Mouse (Mus musculus) CH12.LX (cell line): ENCODE results near the gene 4931406P16Rik. TPM values are rescaled to one million over a fixed set of nuclear protein-coding genes. Genes with fewer than 3 reads are reported as not detected.

Source experiments
- DNase-seq: peaks from one replicate; pipeline ENCODE4 v3.0.0-alpha.2; 2013; ENCODE audit errors: extremely low read depth
- H3K27ac ChIP-seq: 2 replicates; pipeline ENCODE4 v1.5.1; 2012; ENCODE audit warnings: low read depth, mild to moderate bottlenecking, control low read depth, moderate library complexity; ENCODE audit not compliant: insufficient read depth
- H3K27me3 ChIP-seq: replicated peaks from 2 replicates; pipeline ENCODE3; 2012; ENCODE audit warnings: inconsistent platforms
- H3K36me3 ChIP-seq, 2 experiments: replicated peaks in 1 of 2; 2 replicates each; pipeline versions ENCODE3 to v1.6.1; 2012; ENCODE audit warnings: inconsistent platforms in 1 of 2, low read length in 1 of 2, mild to moderate bottlenecking in 1 of 2, mixed read lengths in 1 of 2, moderate library complexity in 1 of 2; ENCODE audit not compliant: control insufficient read depth in 1 of 2, insufficient read depth in 1 of 2
- H3K4me1 ChIP-seq, 2 experiments: 2 replicates each; pipeline ENCODE4 v1.6.1; 2012; ENCODE audit warnings: inconsistent platforms in 1 of 2, moderate library complexity in 1 of 2; ENCODE audit not compliant: insufficient read depth in 2 of 2, control insufficient read depth in 1 of 2
- H3K4me2 ChIP-seq: 2 replicates; pipeline ENCODE4 v1.6.1; 2012; ENCODE audit warnings: low read depth, mild to moderate bottlenecking, control low read depth; ENCODE audit not compliant: poor library complexity, insufficient read depth, severe bottlenecking
- H3K4me3 ChIP-seq, 3 experiments: fragments of 150-350 bp in 1 of 3; sonication (generic) in 1 of 3; replicated peaks in 1 of 3; 2 replicates each; pipeline versions ENCODE3 to v1.5.1; 2011 to 2012; ENCODE audit warnings: low read depth in 2 of 3, low read length in 2 of 3, mild to moderate bottlenecking in 2 of 3, moderate library complexity in 2 of 3, control low read depth in 1 of 3, improper control_type of control experiment in 1 of 3, inconsistent platforms in 1 of 3, mixed read lengths in 1 of 3; ENCODE audit not compliant: poor library complexity in 1 of 3
- H3K79me2 ChIP-seq: replicated peaks from 2 replicates; pipeline ENCODE4 v1.6.1; 2012; ENCODE audit warnings: mild to moderate bottlenecking, moderate library complexity; ENCODE audit not compliant: control insufficient read depth, poor library complexity, insufficient read depth, severe bottlenecking; ENCODE audit errors: extremely low read depth
- H3K9ac ChIP-seq: 2 replicates; pipeline ENCODE4 v1.6.1; 2012; ENCODE audit warnings: low read depth, mild to moderate bottlenecking, control low read depth, moderate library complexity; ENCODE audit not compliant: insufficient read depth
- H3K9me3 ChIP-seq: replicated peaks from 2 replicates; pipeline ENCODE3; 2012; ENCODE audit warnings: low read length, inconsistent platforms, mixed read lengths
- CHD1 ChIP-seq: IDR thresholded peaks from 2 replicates; pipeline ENCODE4 v1.6.1; 2012; ENCODE audit warnings: low read depth, low read length, improper control_type of control experiment, inconsistent platforms
- CHD2 ChIP-seq: IDR thresholded peaks from 2 replicates; pipeline ENCODE4 v1.6.1; 2011; ENCODE audit warnings: low read length, improper control_type of control experiment
- CTCF ChIP-seq, 2 experiments: IDR thresholded peaks in 1 of 2; conservative IDR thresholded peaks in 1 of 2; 2 replicates each; pipeline ENCODE4 v1.5.1; 2011 to 2012; ENCODE audit warnings: low read depth in 2 of 2, low read length in 2 of 2, improper control_type of control experiment in 1 of 2, inconsistent platforms in 1 of 2, mild to moderate bottlenecking in 1 of 2, moderate library complexity in 1 of 2
- E2F4 ChIP-seq: IDR thresholded peaks from 2 replicates; pipeline ENCODE4 v1.6.1; 2011; ENCODE audit warnings: low read depth, low read length, improper control_type of control experiment; ENCODE audit not compliant: insufficient replicate concordance
- EP300 ChIP-seq: IDR thresholded peaks from 2 replicates; pipeline ENCODE4 v1.6.1; 2011; ENCODE audit warnings: low read length, improper control_type of control experiment
- ETS1 ChIP-seq: conservative IDR thresholded peaks from 2 replicates; pipeline ENCODE4 v1.6.1; 2012; ENCODE audit warnings: low read depth, mild to moderate bottlenecking, inconsistent platforms, low read length, improper control_type of control experiment, moderate library complexity
- HCFC1 ChIP-seq: IDR thresholded peaks from 2 replicates; pipeline ENCODE4 v1.6.1; 2012; ENCODE audit warnings: low read depth, mild to moderate bottlenecking, inconsistent platforms, low read length, improper control_type of control experiment
- IRF4 ChIP-seq: IDR thresholded peaks from 2 replicates; pipeline ENCODE4 v1.6.1; 2014; ENCODE audit warnings: low read depth, mild to moderate bottlenecking, inconsistent platforms, low read length, improper control_type of control experiment
- KAT2A ChIP-seq: IDR thresholded peaks from 2 replicates; pipeline ENCODE4 v1.6.1; 2012; ENCODE audit warnings: low read length, improper control_type of control experiment, inconsistent platforms; ENCODE audit not compliant: insufficient replicate concordance
- MAFK ChIP-seq: IDR thresholded peaks from 2 replicates; pipeline ENCODE4 v1.6.1; 2011; ENCODE audit warnings: low read length, improper control_type of control experiment; ENCODE audit not compliant: insufficient replicate concordance
- MAZ ChIP-seq: IDR thresholded peaks from 2 replicates; pipeline ENCODE4 v1.6.1; 2012; ENCODE audit warnings: low read depth, mild to moderate bottlenecking, inconsistent platforms, low read length, improper control_type of control experiment, moderate library complexity
- MEF2A ChIP-seq: IDR thresholded peaks from 2 replicates; pipeline ENCODE4 v1.6.1; 2014; ENCODE audit warnings: low read depth, mild to moderate bottlenecking, inconsistent platforms, low read length, improper control_type of control experiment, borderline replicate concordance
- NELFE ChIP-seq: IDR thresholded peaks from 2 replicates; pipeline ENCODE4 v1.6.1; 2011; ENCODE audit warnings: low read depth, low read length, improper control_type of control experiment
- NRF1 ChIP-seq: IDR thresholded peaks from 2 replicates; pipeline ENCODE4 v1.6.1; 2014; ENCODE audit warnings: low read depth, mild to moderate bottlenecking, inconsistent platforms, low read length, improper control_type of control experiment, moderate library complexity
- PAX5 ChIP-seq: IDR thresholded peaks from 2 replicates; pipeline ENCODE4 v1.6.1; 2012; ENCODE audit warnings: low read length, inconsistent platforms, mixed read lengths
- POLR2A ChIP-seq: IDR thresholded peaks from 2 replicates; pipeline ENCODE4 v1.6.1; 2011; ENCODE audit warnings: low read depth, mild to moderate bottlenecking, improper control_type of control experiment, low read length
- POLR2AphosphoS2 ChIP-seq: IDR thresholded peaks from 2 replicates; pipeline ENCODE4 v1.6.1; 2011; ENCODE audit warnings: low read depth, low read length, improper control_type of control experiment
- RAD21 ChIP-seq: IDR thresholded peaks from 2 replicates; pipeline ENCODE4 v1.6.1; 2011; ENCODE audit warnings: low read depth, mild to moderate bottlenecking, low read length, improper control_type of control experiment, moderate library complexity
- RCOR1 ChIP-seq: conservative IDR thresholded peaks from 2 replicates; pipeline ENCODE4 v1.6.1; 2012; ENCODE audit warnings: low read depth, mild to moderate bottlenecking, inconsistent platforms, low read length, improper control_type of control experiment
- SMC3 ChIP-seq: IDR thresholded peaks from 2 replicates; pipeline ENCODE4 v1.6.1; 2011; ENCODE audit warnings: low read depth, low read length, improper control_type of control experiment
- TBP ChIP-seq: conservative IDR thresholded peaks from 2 replicates; pipeline ENCODE4 v1.6.1; 2011; ENCODE audit warnings: low read depth, low read length, improper control_type of control experiment
- TCF12 ChIP-seq: IDR thresholded peaks from 2 replicates; pipeline ENCODE4 v1.6.1; 2014; ENCODE audit warnings: low read depth, mild to moderate bottlenecking, inconsistent platforms, low read length, improper control_type of control experiment
- ZC3H11A ChIP-seq: IDR thresholded peaks from 2 replicates; pipeline ENCODE4 v1.6.1; 2012; ENCODE audit warnings: low read depth, mild to moderate bottlenecking, inconsistent platforms, low read length, improper control_type of control experiment
- ZKSCAN1 ChIP-seq: IDR thresholded peaks from 2 replicates; pipeline ENCODE4 v1.6.1; 2012; ENCODE audit warnings: low read depth, inconsistent platforms, low read length, improper control_type of control experiment, borderline replicate concordance
- ZNF384 ChIP-seq: IDR thresholded peaks from 2 replicates; pipeline ENCODE4 v1.6.1; 2012; ENCODE audit warnings: low read depth, low read length, improper control_type of control experiment, inconsistent platforms
- dilution Hi-C: fragments of 300-500 bp; cut with MboI; formaldehyde crosslinking; loops from 2 replicates; pipeline ENCODE4 v1.14.3; 2020; ENCODE audit warnings: low sequenced_read_pairs; ENCODE audit not compliant: extremely low pct_unique_long_range_greater_than_20kb, extremely low pct_ligation_motif_present
- in situ Hi-C: fragments of 300-500 bp; cut with MboI; formaldehyde crosslinking; loops from 3 replicates; pipeline ENCODE4 v1.14.3; 2019; ENCODE audit warnings: low sequenced_read_pairs, low pct_ligation_motif_present, low pct_unique_long_range_greater_than_20kb, mixed read lengths
- polyA plus RNA-seq: library from polyadenylated mRNA; unstranded; fragments of >175 nt; gene quantifications from 2 replicates; pipeline ENCODE4 v1.2.1, GENCODE M21; 2012; ENCODE audit warnings: low read depth; ENCODE audit not compliant: insufficient read length
- total RNA-seq, 2 experiments: library from RNA; depleted of rRNA; stranded (reverse); fragments of 300-350 nt in 1 of 2; fragments of >200 nt in 1 of 2; gene quantifications; 2 replicates each; pipeline ENCODE4 v1.2.3; 2012 to 2014

The 4931406P16Rik gene
- total and polyA plus RNA-seq, 3 experiments = 10.0 to 15.6 (median 11.7) TPM

DNA sequence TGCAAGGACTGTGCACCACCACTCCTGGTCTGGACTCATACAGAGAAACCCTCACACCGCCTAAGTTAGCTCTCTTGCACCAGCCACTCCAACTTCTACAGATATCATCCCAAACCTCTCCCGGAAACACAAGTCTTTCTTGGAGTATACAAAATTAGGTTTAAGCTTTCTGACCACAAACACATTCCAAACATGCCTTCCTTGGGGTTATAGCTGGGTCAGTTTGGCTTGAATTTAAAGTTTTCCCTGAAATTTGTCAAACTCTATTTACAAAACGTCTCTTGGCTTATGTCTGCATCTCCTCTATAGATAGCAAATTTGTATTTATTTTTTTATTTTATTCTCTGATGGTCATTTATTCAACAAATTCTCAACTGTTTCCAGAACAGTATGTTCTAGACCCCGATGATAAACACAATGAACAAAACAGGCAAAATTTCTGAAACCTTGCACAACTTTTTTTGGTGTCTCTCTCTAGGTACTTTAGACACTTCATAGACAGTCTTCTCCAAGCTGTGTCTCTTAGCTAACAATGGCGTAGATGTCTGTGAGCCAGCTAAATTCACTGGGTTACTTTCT, 4.1 kb downstream of the 4931406P16Rik start:
- H3K36me3 ChIP-seq = peaks cover 0 to 12% of the 10 kb centered on the region in 2 experiments
- H3K4me1 ChIP-seq = peaks cover 0 to 13% of the 10 kb centered on the region in 2 experiments; a peak in 2 of 4 replicates
- no peaks in the 10 kb centered on the region for H3K27me3 ChIP-seq
- H3K79me2 ChIP-seq = 0 out of 2 replicates have a peak, but pooled peaks cover 4% of the 10 kb centered on the region
- H3K9me3 ChIP-seq = no peaks in the 10 kb centered on the region
- no peak overlapping the region for H3K4me3 ChIP-seq
- H3K9ac ChIP-seq = no peak overlapping the region
- H3K4me2 ChIP-seq = no peak overlapping the region
- no peak for TF ChIP-seq ZKSCAN1
- no peak for TF ChIP-seq CTCF (conservative IDR thresholded peaks at IDR 0.05 in 1 of 2, IDR thresholded peaks at IDR 0.05 in 1 of 2; ENCODE audit: low read depth in 2 of 2, low read length in 2 of 2)
- no peak for TF ChIP-seq HCFC1
- no peak for TF ChIP-seq RCOR1
- no peak for TF ChIP-seq ZNF384
- TF ChIP-seq ZC3H11A = no peak
- TF ChIP-seq PAX5 = no peak
- TF ChIP-seq ETS1 = no peak
- TF ChIP-seq MAFK = no peak
- TF ChIP-seq CHD2 = no peak
- no peak for TF ChIP-seq POLR2AphosphoS2
- no peak for TF ChIP-seq KAT2A
- TF ChIP-seq SMC3 = no peak
- TF ChIP-seq EP300 = no peak
- TF ChIP-seq MAZ = no peak
- no peak for TF ChIP-seq RAD21
- no peak for TF ChIP-seq E2F4
- TF ChIP-seq, all 38 proteins: peak for 0
- no peak for DNase-seq
- in situ Hi-C loops (no loop called here), dilution Hi-C loops (no loop called here)
- H3K27ac ChIP-seq = no peak overlapping the region

DNA sequence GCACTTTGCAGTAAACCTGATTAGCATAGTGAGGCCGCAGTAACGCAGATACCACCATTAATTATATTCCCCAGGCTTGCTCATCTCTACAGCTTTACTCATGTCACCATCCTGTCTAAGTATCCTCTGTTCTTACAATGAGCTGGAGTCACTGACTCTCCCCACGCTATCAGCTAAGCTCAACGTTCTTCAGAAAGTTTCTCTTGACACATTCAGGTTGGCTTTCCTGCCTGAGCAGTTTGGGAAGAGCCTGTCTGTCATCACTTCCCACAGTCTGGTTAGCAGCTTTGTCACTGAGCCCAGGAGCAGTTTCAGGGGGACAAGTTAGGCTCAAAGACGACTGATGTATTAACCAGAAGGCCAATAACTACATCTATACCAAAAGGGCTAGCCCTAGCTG, 4.8 kb downstream of the 4931406P16Rik start:
- Histone ChIP-seq H3K9ac (no peak overlapping the region), H3K4me3 (no peak overlapping the region), H3K9me3 (no peaks in the 10 kb centered on the region), H3K36me3 (peaks cover 0 to 12% of the 10 kb centered on the region in 2 experiments), H3K79me2 (0 out of 2 replicates have a peak, but pooled peaks cover 4% of the 10 kb centered on the region), H3K4me2 (no peak overlapping the region), H3K27me3 (no peaks in the 10 kb centered on the region), H3K27ac (no peak overlapping the region), H3K4me1 (peaks cover 0 to 13% of the 10 kb centered on the region in 2 experiments; a peak in 2 of 4 replicates)
- dilution Hi-C loops (no loop called here), in situ Hi-C loops (no loop called here)
- no peak for TF ChIP-seq TBP
- no peak for TF ChIP-seq IRF4
- no peak for TF ChIP-seq MEF2A
- TF ChIP-seq PAX5 = no peak
- TF ChIP-seq CHD1 = no peak
- no peak for TF ChIP-seq TCF12
- TF ChIP-seq POLR2A = no peak
- no peak for TF ChIP-seq NELFE
- TF ChIP-seq NRF1 = no peak
- no peak for TF ChIP-seq EP300
- DNase-seq = no peak
